Mouse (Mus musculus) stomach, embryonic 16.5 days (tissue): ENCODE measurements around the gene Vmn1r213. TPM values are rescaled to one million over a fixed set of nuclear protein-coding genes. Genes with fewer than 3 reads are reported as not detected.

ENCODE experiments used
- polyA plus RNA-seq: library from polyadenylated mRNA; unstranded; fragments of >200 nt; fragmentation: Nextera tagmentation; extraction: Ambion mirVana; gene quantifications from 2 replicates; pipeline ENCODE4 v1.2.1, GENCODE M21; 2015

Gene Vmn1r213
- polyA plus RNA-seq, 1 experiment from 2014 or later: not detected

Other genes with a start within 250 kb of the Vmn1r213 start
- gene Vmn1r208, start 230.3 kb upstream of the Vmn1r213 start, polyA plus RNA-seq: not detected in 2 replicates
- gene Vmn1r209, start 198.0 kb upstream of the Vmn1r213 start, polyA plus RNA-seq: not detected in 2 replicates
- not detected in 2 replicates for gene Vmn1r210, start 176.3 kb upstream of the Vmn1r213 start, polyA plus RNA-seq
- not detected in 2 replicates for gene Vmn1r211, start 150.1 kb upstream of the Vmn1r213 start, polyA plus RNA-seq
- not detected in 2 replicates for gene Vmn1r212, start 123.5 kb upstream of the Vmn1r213 start, polyA plus RNA-seq
- not detected in 2 replicates for gene Vmn1r214, start 22.8 kb downstream of the Vmn1r213 start, polyA plus RNA-seq
- gene Vmn1r215, start 60.4 kb downstream of the Vmn1r213 start, polyA plus RNA-seq: not detected in 2 replicates
- gene Vmn1r217, start 110.6 kb downstream of the Vmn1r213 start, polyA plus RNA-seq: not detected in 2 replicates
- gene Vmn1r218, start 125.5 kb downstream of the Vmn1r213 start, polyA plus RNA-seq: not detected in 2 replicates
- not detected in 2 replicates for gene Vmn1r219, start 151.7 kb downstream of the Vmn1r213 start, polyA plus RNA-seq
- gene Vmn1r220, start 180.3 kb downstream of the Vmn1r213 start, polyA plus RNA-seq: not detected in 2 replicates
- gene Vmn1r221, start 206.5 kb downstream of the Vmn1r213 start, polyA plus RNA-seq: not detected in 2 replicates
- not detected in 2 replicates for gene Vmn1r222, start 228.3 kb downstream of the Vmn1r213 start, polyA plus RNA-seq
- gene Vmn1r223, start 239.5 kb downstream of the Vmn1r213 start, polyA plus RNA-seq: not detected in 2 replicates